Mouse (Mus musculus) cerebellum, postnatal 4 days (tissue): ENCODE results near the gene Gm10772.
"Not testable (repeated sequence)": the region's sequence is repeated elsewhere in the genome, so short reads cannot be mapped to it uniquely, and the experiment has no call there.

Experiments used
- DNase-seq, 2 experiments: peaks; one replicate each; pipeline ENCODE4 v3.0.0; 2022; ENCODE audit warnings: low spot score in 2 of 2, mixed read lengths in 1 of 2

Gm10772 gene

DNA sequence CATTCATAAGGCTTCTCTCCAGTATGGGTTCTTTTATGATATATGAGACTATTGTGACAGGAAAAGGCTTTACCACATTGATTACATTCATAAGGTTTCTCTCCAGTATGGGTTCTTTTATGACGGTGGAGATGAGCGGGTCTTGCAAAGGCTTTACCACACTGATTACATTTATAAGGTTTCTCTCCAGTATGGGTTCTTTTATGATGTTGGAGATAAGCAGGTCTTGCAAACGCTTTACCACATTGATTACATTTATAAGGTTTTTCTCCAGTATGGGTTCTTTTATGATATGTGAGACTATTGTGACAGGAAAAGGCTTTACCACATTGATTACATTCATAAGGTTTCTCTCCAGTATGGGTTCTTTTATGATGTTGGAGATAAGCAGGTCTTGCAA, at the start of gene Gm10772:
TSS of gene Gm10772 (minus strand) at position 101 of the 400 bp plus-strand sequence.
- not testable (repeated sequence) for DNase-seq

DNA sequence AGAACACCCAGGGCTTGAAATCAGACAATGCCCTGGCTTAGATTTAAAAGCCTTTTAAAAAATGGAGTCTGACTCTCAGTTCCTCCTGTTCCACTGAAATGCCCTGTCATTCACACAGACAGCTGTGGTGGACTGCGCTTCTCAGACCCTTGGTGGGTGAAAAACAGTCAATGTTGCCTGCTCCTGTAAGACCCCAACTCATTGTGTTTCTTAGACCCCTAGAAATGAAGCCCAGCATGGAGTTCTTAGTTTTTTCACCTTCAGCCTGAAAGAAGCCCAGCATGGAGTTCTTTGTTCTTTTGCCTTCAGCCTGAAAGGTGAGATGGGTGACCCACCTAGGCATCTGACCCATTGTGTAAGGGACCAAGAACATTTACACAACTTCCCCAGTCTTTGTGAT, 36.5 kb upstream of the Gm10772 start:
- not testable (repeated sequence) for DNase-seq

DNA sequence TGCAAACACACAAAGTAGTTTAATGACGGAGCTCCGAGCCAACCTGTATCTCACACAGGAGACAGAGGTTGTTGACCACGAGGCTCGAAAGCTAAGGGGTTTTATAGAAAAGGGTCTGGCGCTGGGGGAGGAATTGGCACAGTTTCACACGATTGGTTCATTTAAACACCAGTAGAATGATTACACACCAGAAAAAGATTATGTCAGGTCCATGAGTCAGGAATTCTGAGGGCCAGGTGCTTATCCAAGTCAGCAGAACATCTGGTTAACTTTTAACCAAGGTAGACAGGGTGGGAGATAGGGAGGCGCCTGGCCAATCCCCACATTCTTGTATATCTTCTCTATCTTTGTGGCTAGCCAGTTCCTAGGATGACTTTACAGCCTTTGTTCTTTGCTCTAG, 35.8 kb upstream of the Gm10772 start:
- not testable (repeated sequence) for DNase-seq

DNA sequence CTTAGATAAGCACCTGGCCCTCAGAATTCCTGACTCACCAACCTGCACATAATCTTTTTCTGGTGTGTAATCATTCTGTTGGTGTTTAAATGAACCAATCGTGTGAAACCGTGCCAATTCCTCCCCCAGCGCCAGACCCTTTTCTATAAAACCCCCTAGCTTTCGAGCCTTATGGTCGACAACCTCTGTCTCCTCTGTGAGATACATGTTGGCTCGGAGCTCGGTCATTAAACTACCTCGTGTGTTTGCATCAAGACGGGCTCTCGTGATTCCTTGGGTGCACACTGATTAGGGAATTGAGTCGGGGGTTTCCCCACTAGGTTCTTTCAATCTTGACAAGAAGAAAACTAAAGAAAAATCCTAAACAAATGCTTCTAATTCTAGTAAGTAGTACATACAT, 13.0 kb downstream of the Gm10772 start:
- DNase-seq, result no peak

DNA sequence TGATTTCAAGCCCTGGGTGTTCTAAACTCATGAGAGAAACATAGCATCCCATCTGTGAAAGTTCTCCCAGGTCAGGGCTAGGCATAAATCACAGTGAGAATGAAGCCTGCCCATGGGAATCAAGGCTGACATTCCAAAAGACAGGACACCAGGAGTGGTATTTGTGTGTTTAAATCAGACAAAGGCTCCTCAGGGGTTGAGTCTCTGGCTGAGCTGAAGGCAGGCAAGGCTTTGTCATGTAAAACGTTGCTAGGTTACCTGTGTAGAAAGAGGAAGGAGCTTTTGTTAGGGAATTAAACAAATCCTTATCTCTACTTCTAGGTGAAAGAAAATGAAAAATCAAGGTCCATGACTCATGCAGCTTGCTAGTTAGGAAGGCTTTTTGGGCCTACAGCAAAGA, 13.6 kb downstream of the Gm10772 start:
- DNase-seq, result not testable (repeated sequence)

DNA sequence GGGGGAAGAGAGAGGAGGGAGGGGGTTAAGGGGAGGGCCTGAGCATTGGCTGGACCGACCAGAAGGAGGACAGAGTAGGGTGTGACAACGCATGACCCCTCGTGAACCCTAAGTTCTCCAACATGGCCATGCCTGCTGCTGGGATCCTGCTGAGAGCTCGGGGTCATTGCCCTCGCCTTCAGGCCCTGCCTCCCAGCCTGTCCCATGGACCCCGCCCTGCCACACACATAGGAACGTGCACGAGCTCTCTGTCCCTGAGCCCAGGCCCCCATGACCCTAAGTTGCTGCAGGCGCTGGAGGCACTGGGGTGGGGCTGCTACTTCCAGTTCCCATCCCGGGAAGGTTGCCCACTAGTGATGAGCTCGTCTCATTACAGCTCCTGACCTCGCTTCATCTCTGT, 48.2 kb downstream of the Gm10772 start:
- DNase-seq, result not testable (repeated sequence)
